Mouse (Mus musculus) limb, embryonic 14.5 days (tissue): Measurements from ENCODE around the gene Trappc3l. TPM values are rescaled to one million over a fixed set of nuclear protein-coding genes. Genes with fewer than 3 reads are reported as not detected.

Experiments
- ATAC-seq: fragments of 200-750 bp; cut with Nextera tagmentation; 2 replicates; pipeline ENCODE4 v1.8.0; 2017; ENCODE audit warnings: low read depth, moderate number of reproducible peaks, moderate TSS enrichment; ENCODE audit not compliant: low FRiP score
- DNase-seq: peaks from one replicate; pipeline ENCODE4 v3.0.0-alpha.2; 2015; ENCODE audit warnings: low spot score
- H3K27ac ChIP-seq: fragments of 300-500 bp; sonication (generic); replicated peaks from 2 replicates; pipeline ENCODE4 v1.5.1; 2014; ENCODE audit warnings: low read depth, mild to moderate bottlenecking, low read length, moderate library complexity, mixed read lengths
- H3K27me3 ChIP-seq: fragments of 300-500 bp; sonication (generic); 2 replicates; pipeline ENCODE4 v1.6.1; 2014; ENCODE audit warnings: low read length, mixed read lengths; ENCODE audit not compliant: control insufficient read depth, insufficient read depth
- H3K36me3 ChIP-seq: fragments of 300-500 bp; sonication (generic); 2 replicates; pipeline ENCODE4 v1.6.1; 2014; ENCODE audit warnings: mild to moderate bottlenecking, low read length, moderate library complexity, mixed read lengths; ENCODE audit not compliant: control insufficient read depth, insufficient read depth
- H3K4me1 ChIP-seq: fragments of 300-500 bp; sonication (generic); 2 replicates; pipeline ENCODE4 v1.6.1; 2014; ENCODE audit warnings: antibody characterized with exemption, low read length, mixed read lengths; ENCODE audit not compliant: control insufficient read depth, insufficient read depth
- H3K4me2 ChIP-seq: fragments of 300-500 bp; sonication (generic); replicated peaks from 2 replicates; pipeline ENCODE4 v1.6.1; 2014; ENCODE audit warnings: low read depth, mild to moderate bottlenecking, low read length, moderate library complexity; ENCODE audit not compliant: severe bottlenecking
- H3K4me3 ChIP-seq: fragments of 300-500 bp; sonication (generic); replicated peaks from 2 replicates; pipeline ENCODE4 v1.5.1; 2014; ENCODE audit warnings: low read length
- H3K9ac ChIP-seq: fragments of 300-500 bp; sonication (generic); 2 replicates; pipeline ENCODE4 v1.6.1; 2014; ENCODE audit warnings: mild to moderate bottlenecking, low read depth, low read length, moderate library complexity; ENCODE audit not compliant: severe bottlenecking
- H3K9me3 ChIP-seq: fragments of 300-500 bp; sonication (generic); 2 replicates; pipeline ENCODE4 v1.6.1; 2016; ENCODE audit warnings: low read length; ENCODE audit not compliant: control insufficient read depth
- POLR2A ChIP-seq: fragments of 200-500 bp; IDR thresholded peaks from 2 replicates; pipeline ENCODE4 v1.8.0; 2012; ENCODE audit warnings: inconsistent platforms, mild to moderate bottlenecking, moderate library complexity, borderline replicate concordance; ENCODE audit not compliant: insufficient read depth, insufficient read length; ENCODE audit errors: extremely low read depth
- WGBS: fragments of 180-500 bp; shearing (Covaris S2); extraction: QIAGEN DNeasy Blood & Tissue Kit; methylation state at CpG from one replicate; pipeline ENCODE4 v1.1.7; 2014; 5-methylcytosine and 5-hydroxymethylcytosine counted together
- polyA plus RNA-seq, 2 experiments: library from polyadenylated mRNA; depleted of rRNA in 1 of 2; stranded (reverse) in 1 of 2; unstranded in 1 of 2; fragments of >200 nt; fragmentation: Nextera tagmentation in 1 of 2; extraction: Ambion mirVana in 1 of 2; gene quantifications; 2 replicates each; pipeline versions ENCODE4 v1.2.1 to v1.2.3; 2012 to 2014

The Trappc3l gene
- polyA plus RNA-seq, 2 experiments, result not detected

GRCm38 (mm10) chr10:34019302-34020075 lies 17.9 kb upstream of the Trappc3l start, which contains the start of gene Rwdd1:
TSS of gene Rwdd1 (minus strand) at chr10:34019624.
- TF ChIP-seq POLR2A, result peak; percentile 77; the same call in 1 of the 2 replicates
- ATAC-seq (peak; percentile 100), DNase-seq (peak; percentile 98)
- 0 out of 2 replicates have a peak, but pooled peaks cover 4% of the 10 kb centered on the region for H3K36me3 ChIP-seq
- peak within 1 kb of the TSS; percentile 74 for H3K4me2 ChIP-seq
- H3K27ac ChIP-seq, result peak within 1 kb of the TSS; percentile 94
- H3K4me3 ChIP-seq, result peak within 1 kb of the TSS; percentile 84
- no peaks in the 10 kb centered on the region for H3K9me3 ChIP-seq
- H3K4me1 ChIP-seq, result peaks cover 12% of the 10 kb centered on the region
- H3K9ac ChIP-seq, result peak within 1 kb of the TSS; percentile 92
- WGBS, result under 1% methylated on average over 53 of the region's 82 CpGs
- H3K27me3 ChIP-seq, result no peaks in the 10 kb centered on the region

GRCm38 (mm10) chr10:34030322-34030721 lies 7.1 kb upstream of the Trappc3l start:
- no peak for DNase-seq
- no peak for ATAC-seq
- H3K4me1 ChIP-seq, result no peaks in the 10 kb centered on the region
- 80% methylated on average over 5 of the region's 5 CpGs for WGBS
- no peaks in the 10 kb centered on the region for H3K36me3 ChIP-seq
- no peak overlapping the region for H3K9ac ChIP-seq
- no peak overlapping the region for H3K4me3 ChIP-seq
- H3K4me2 ChIP-seq, result no peak overlapping the region
- no peaks in the 10 kb centered on the region for H3K27me3 ChIP-seq
- H3K27ac ChIP-seq, result no peak overlapping the region
- TF ChIP-seq POLR2A, result no peak
- no peaks in the 10 kb centered on the region for H3K9me3 ChIP-seq

GRCm38 (mm10) chr10:34033630-34034305 lies 3.6 kb upstream of the Trappc3l start:
- ATAC-seq (peak; percentile 62), DNase-seq (peak; percentile 78)
- 19% methylated on average over 22 of the region's 22 CpGs for WGBS
- Histone ChIP-seq H3K36me3 (no peaks in the 10 kb centered on the region), H3K27ac (no peak overlapping the region), H3K27me3 (no peaks in the 10 kb centered on the region), H3K4me2 (peak overlapping the region; percentile 43), H3K9me3 (no peaks in the 10 kb centered on the region), H3K4me3 (peak overlapping the region; percentile 17), H3K9ac (peak overlapping the region; percentile 31; the same call in 1 of the 2 replicates), H3K4me1 (0 out of 2 replicates have a peak, but pooled peaks cover 6% of the 10 kb centered on the region)
- TF ChIP-seq POLR2A, result no peak

- H3K4me1 ChIP-seq, result 0 out of 2 replicates have a peak, but pooled peaks cover 6% of the 10 kb centered on the region
- no peaks in the 10 kb centered on the region for H3K9me3 ChIP-seq
- WGBS, result 13% methylated on average over 5 of the region's 5 CpGs
- H3K36me3 ChIP-seq, result no peaks in the 10 kb centered on the region
- no peak overlapping the region for H3K27ac ChIP-seq
- 0 out of 2 replicates have a peak overlapping the region, but pooled peaks have one; percentile 1 for H3K4me2 ChIP-seq
- no peak overlapping the region for H3K4me3 ChIP-seq
- no peak for TF ChIP-seq POLR2A
- peak; percentile 56 for DNase-seq
- no peak overlapping the region for H3K9ac ChIP-seq
- H3K27me3 ChIP-seq, result no peaks in the 10 kb centered on the region
- peak; percentile 65; the same call in 1 of the 2 replicates for ATAC-seq
Measured at GRCm38 (mm10) chr10:34036587-34036986, 810 bp upstream of the Trappc3l start.

GRCm38 (mm10) chr10:34044210-34044609 lies 6.8 kb downstream of the Trappc3l start, which contains the start of gene Calhm4:
TSS of gene Calhm4 (minus strand) at chr10:34044310.
- no peak for ATAC-seq
- no peak within 1 kb of the TSS for H3K9ac ChIP-seq
- no peaks in the 10 kb centered on the region for H3K36me3 ChIP-seq
- TF ChIP-seq POLR2A, result no peak
- H3K4me1 ChIP-seq, result no peaks in the 10 kb centered on the region
- H3K27ac ChIP-seq, result no peak within 1 kb of the TSS
- DNase-seq, result no peak
- no peak within 1 kb of the TSS for H3K4me2 ChIP-seq
- H3K4me3 ChIP-seq, result no peak within 1 kb of the TSS
- H3K27me3 ChIP-seq, result no peaks in the 10 kb centered on the region
- H3K9me3 ChIP-seq, result no peaks in the 10 kb centered on the region
- WGBS, result 82% methylated on average over 5 of the region's 5 CpGs
